Mouse (Mus musculus) layer of hippocampus, adult 2 months (tissue): ENCODE data around the gene Xdh. TPM values are rescaled to one million over a fixed set of nuclear protein-coding genes. Genes with fewer than 3 reads are reported as not detected.

Experiments used
- DNase-seq, 2 experiments: peaks; one replicate each; pipeline ENCODE4 v3.0.0; 2022; ENCODE audit warnings: low spot score in 2 of 2
- H3K27ac ChIP-seq: fragments of 200-600 bp; 2 replicates; pipeline ENCODE4 v1.8.1; 2022
- H3K4me3 ChIP-seq: fragments of 200-600 bp; 2 replicates; pipeline ENCODE4 v1.8.1; 2022; ENCODE audit warnings: mild to moderate bottlenecking
- CTCF ChIP-seq: fragments of 200-600 bp; conservative IDR thresholded peaks from 2 replicates; pipeline ENCODE4 v1.8.1; 2022; ENCODE audit warnings: antibody characterized with exemption, mild to moderate bottlenecking, moderate library complexity
- total RNA-seq, 2 experiments: library from RNA; stranded (reverse); gene quantifications; 2 replicates each; pipeline ENCODE4 v1.2.3; 2021

Gene Xdh
- total RNA-seq, 2 experiments from 2014 or later = 18.8 to 20.2 TPM

GRCm38 (mm10) chr17:73961801-73962403, 11.9 kb upstream of the Xdh start:
- Histone ChIP-seq H3K4me3 (no peak overlapping the region), H3K27ac (peak overlapping the region; percentile 24; the same call in 1 of the 2 replicates)
- no peak for DNase-seq
- no peak for TF ChIP-seq CTCF

- DNase-seq = no peak
- TF ChIP-seq CTCF = no peak
- Histone ChIP-seq H3K27ac (no peak overlapping the region), H3K4me3 (no peak overlapping the region)
These were observed 10.7 kb upstream of the Xdh start for GRCm38 (mm10) chr17:73960745-73961144.

- Histone ChIP-seq H3K4me3 (no peak overlapping the region), H3K27ac (no peak overlapping the region)
- no peak for DNase-seq
- no peak for TF ChIP-seq CTCF
These were observed 2.1 kb upstream of the Xdh start for GRCm38 (mm10) chr17:73952103-73952521.

- TF ChIP-seq CTCF = no peak
- H3K27ac ChIP-seq = no peak overlapping the region
- H3K4me3 ChIP-seq = no peak overlapping the region
- DNase-seq = no peak
These were observed 974 bp upstream of the Xdh start for GRCm38 (mm10) chr17:73950970-73951369.

- Histone ChIP-seq H3K4me3 (peak overlapping the region; percentile 17; the same call in 1 of the 2 replicates), H3K27ac (no peak overlapping the region)
- peak; percentile 64 for TF ChIP-seq CTCF
- DNase-seq = no peak
These were observed 498 bp downstream of the Xdh start for GRCm38 (mm10) chr17:73949498-73949897.

- TF ChIP-seq CTCF = no peak
- Histone ChIP-seq H3K27ac (no peak overlapping the region), H3K4me3 (no peak overlapping the region)
- no peak for DNase-seq
These were observed 1.2 kb downstream of the Xdh start for GRCm38 (mm10) chr17:73948801-73949200.

GRCm38 (mm10) chr17:73948039-73948438, 2.0 kb downstream of the Xdh start:
- H3K27ac ChIP-seq = no peak overlapping the region
- no peak for TF ChIP-seq CTCF
- no peak overlapping the region for H3K4me3 ChIP-seq
- peak; percentile 27 to 29 for DNase-seq

GRCm38 (mm10) chr17:73946856-73947255, 3.1 kb downstream of the Xdh start:
- no peak for DNase-seq
- TF ChIP-seq CTCF = no peak
- Histone ChIP-seq H3K4me3 (no peak overlapping the region), H3K27ac (no peak overlapping the region)

GRCm38 (mm10) chr17:73944661-73945060, 5.3 kb downstream of the Xdh start:
- no peak for DNase-seq
- H3K4me3 ChIP-seq = no peak overlapping the region
- no peak overlapping the region for H3K27ac ChIP-seq
- TF ChIP-seq CTCF = no peak

- DNase-seq = no peak
- H3K27ac ChIP-seq = peak overlapping the region; percentile 54
- H3K4me3 ChIP-seq = no peak overlapping the region
- no peak for TF ChIP-seq CTCF
These were observed 7.6 kb downstream of the Xdh start for GRCm38 (mm10) chr17:73942268-73942962.

GRCm38 (mm10) chr17:73941816-73942215, 8.2 kb downstream of the Xdh start:
- TF ChIP-seq CTCF = no peak
- no peak for DNase-seq
- peak overlapping the region; percentile 54 for H3K27ac ChIP-seq
- H3K4me3 ChIP-seq = no peak overlapping the region

GRCm38 (mm10) chr17:73937073-73937472, 12.9 kb downstream of the Xdh start:
- no peak overlapping the region for H3K4me3 ChIP-seq
- no peak for TF ChIP-seq CTCF
- no peak for DNase-seq
- H3K27ac ChIP-seq = no peak overlapping the region

GRCm38 (mm10) chr17:73935163-73935562, 14.8 kb downstream of the Xdh start:
- Histone ChIP-seq H3K4me3 (no peak overlapping the region), H3K27ac (no peak overlapping the region)
- no peak for DNase-seq
- no peak for TF ChIP-seq CTCF

GRCm38 (mm10) chr17:73934281-73934680, 15.7 kb downstream of the Xdh start:
- Histone ChIP-seq H3K27ac (no peak overlapping the region), H3K4me3 (no peak overlapping the region)
- TF ChIP-seq CTCF = no peak
- DNase-seq = no peak
